Mouse (Mus musculus): ENCODE measurements around the gene Sgcd.

Gene Sgcd

DNA sequence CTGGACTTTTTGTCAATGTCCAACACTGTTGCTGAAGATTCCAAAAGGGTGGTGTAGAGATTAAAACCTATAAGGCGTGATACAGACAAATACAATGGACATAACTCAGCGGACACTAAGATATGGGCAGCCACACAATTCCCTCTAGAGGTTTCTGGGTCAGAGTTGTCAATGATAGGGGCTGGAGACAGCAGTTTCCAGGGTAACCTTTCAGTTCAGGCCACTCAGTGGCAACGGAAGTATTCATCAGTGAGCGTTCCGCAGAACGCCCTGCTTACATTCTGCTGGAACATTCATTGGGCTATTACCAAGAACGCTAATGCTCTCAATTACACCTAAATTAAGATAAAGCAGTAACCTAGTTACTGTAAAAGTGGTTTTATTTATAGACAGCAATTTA is 738.5 kb downstream of the Sgcd start:
- no peak for DNase-seq

GRCm38 (mm10) chr11:47248345-47248893 is 740.4 kb downstream of the Sgcd start:
- DNase-seq, result no peak

DNA sequence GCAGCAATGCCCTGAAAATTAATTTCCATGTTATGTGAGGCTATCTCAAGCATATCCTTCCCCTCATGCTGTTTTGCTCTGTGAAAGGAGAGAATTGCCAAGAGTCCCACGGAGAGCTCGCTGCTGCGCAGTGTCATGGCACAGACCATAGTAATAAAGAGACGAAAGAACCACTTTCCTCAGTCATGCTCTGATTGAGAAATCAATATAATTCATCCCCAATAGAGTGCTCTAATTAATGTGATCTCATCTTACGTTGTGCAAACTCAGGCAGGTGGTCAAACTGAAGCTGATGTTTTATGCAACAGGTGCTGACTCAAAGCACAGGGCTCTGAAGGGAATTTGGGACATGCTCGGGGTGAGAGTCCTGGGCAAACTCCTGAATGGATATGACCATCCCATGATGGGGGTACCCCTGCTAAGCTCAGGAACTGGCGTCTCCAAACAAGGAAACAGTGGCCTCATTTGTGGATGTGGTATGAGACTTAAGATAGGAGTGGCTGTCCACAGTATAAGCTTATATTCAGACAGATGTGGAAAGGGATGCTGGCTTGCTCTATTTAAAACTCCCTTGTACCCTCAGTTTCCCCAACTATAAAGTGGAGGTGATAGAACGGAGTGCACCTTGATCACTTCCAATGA is 740.9 kb downstream of the Sgcd start:
- DNase-seq, result no peak

- no peak for DNase-seq
Measured at GRCm38 (mm10) chr11:47242401-47242800, 746.4 kb downstream of the Sgcd start.

- DNase-seq, result no peak
Measured at GRCm38 (mm10) chr11:47228222-47228621, 760.5 kb downstream of the Sgcd start.

DNA sequence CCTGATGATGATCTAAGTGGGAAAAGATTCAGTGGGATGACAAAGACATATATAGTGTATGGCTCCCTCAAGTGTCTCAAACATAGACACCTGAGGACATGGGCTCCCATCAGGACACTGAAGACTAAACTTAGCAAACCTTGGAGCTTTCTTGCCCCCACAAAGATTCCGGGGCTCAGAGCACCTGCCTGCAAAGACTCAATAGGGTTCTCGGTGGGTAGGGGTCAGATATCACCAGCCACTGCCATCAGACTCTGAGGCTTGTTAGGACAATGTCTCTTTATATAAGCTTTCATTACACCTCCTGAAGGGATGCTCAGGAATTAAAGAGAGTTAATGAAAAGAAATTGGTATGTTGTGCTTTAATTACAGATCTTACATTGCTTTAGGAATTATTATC is 764.6 kb downstream of the Sgcd start:
- DNase-seq, result no peak

GRCm38 (mm10) chr11:47211531-47211930 is 777.2 kb downstream of the Sgcd start:
- DNase-seq, result no peak

- DNase-seq, result no peak
Measured at GRCm38 (mm10) chr11:47206461-47206860, 782.3 kb downstream of the Sgcd start.

- no peak for DNase-seq
Measured at GRCm38 (mm10) chr11:47199106-47199505, 789.7 kb downstream of the Sgcd start.

GRCm38 (mm10) chr11:47188556-47188955 is 800.2 kb downstream of the Sgcd start:
- DNase-seq, result no peak

DNA sequence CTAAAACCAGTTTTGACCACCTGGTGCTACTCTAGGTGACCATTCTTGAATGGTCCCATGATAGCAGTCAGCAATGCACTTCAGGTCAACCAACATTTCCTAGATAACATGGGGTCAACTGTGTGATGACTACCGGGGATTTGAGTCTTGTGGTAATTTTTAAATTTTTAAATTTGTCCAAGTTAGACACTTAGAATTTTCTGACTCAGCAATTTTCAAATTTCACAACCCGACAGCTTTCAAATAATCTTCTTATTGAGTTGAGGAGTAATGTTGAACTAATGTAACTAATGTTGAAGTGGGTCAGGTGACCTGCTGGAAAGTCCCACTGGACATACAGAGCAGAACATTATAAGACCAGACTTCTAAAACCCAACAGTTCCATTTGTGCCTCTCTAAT is 813.8 kb downstream of the Sgcd start:
- no peak for DNase-seq

DNA sequence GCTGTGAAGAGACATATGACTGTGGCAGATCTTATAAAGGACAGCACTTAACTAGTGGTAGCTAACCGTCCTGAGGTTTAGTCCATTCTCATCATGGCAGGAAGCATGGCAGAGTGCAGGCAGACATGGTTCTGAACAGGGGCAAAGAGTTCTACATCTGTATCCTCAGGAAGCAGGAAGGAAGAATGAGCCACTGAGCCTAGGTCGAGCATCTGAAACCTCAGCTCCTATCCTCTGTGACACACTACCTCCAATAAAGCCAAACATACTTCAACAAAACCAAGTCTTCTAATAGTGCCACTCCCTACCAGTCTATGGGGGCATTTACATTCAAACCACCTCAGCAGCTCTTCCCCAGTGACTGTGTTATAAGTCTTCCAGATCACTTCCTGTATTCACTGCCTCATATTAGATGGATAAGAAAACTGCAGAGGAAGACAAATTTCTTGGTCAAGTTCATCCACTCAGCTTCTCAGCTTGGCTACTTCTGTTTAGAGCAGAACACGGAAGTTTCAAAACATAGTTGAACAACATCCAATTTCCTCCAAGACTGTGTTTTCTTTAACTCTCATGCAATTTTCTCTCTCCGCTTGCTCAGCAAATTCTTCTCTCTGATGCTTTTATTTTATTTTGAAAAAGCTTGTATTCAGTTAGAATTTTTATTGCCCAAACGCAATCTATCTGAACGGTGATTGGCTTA is 817.7 kb downstream of the Sgcd start:
- DNase-seq, result peak; percentile 13

DNA sequence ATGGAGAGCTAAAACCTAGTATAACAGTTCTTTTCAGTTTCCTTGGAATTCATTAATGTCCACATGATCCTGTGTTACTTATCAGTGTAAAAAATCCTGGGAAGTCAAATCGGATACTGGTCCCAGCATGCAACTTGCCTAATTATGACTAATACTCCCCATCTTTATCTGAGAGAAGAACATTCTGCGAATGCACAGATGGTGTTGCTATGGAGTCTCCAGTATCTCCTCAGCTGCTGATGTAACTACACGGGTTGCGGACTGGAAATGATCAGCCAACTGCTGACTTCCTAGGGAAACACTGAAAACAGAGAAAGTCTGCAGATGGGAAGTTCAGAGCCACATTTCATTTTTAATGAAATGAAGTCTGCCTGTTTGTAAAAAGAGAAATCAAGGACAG is 821.4 kb downstream of the Sgcd start:
- DNase-seq, result no peak

GRCm38 (mm10) chr11:47158089-47158488 is 830.7 kb downstream of the Sgcd start:
- DNase-seq, result no peak

GRCm38 (mm10) chr11:47156730-47157693 is 831.8 kb downstream of the Sgcd start:
- DNase-seq, result peak; percentile 60

- DNase-seq, result peak; percentile 69
Measured at GRCm38 (mm10) chr11:47154837-47155430, 833.8 kb downstream of the Sgcd start.

DNA sequence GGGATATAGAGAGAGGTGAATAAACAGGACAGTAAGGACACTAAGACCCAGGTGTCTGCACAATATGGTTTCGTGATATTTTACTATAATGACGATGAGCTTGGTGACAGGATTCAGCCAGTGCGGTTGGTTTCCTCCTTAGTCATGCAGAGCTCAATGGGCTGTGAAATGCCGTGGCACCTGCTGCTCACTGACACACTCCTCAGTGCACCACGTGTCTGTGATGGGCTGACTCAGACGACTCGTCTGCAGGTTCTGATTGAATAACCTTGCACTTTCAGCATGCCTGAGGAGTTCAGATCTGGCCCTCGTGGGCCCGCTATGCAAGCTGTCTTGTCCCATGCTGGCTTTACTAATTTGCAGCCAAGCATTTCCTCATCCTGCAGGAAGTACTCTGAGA is 839.2 kb downstream of the Sgcd start:
- no peak for DNase-seq

DNA sequence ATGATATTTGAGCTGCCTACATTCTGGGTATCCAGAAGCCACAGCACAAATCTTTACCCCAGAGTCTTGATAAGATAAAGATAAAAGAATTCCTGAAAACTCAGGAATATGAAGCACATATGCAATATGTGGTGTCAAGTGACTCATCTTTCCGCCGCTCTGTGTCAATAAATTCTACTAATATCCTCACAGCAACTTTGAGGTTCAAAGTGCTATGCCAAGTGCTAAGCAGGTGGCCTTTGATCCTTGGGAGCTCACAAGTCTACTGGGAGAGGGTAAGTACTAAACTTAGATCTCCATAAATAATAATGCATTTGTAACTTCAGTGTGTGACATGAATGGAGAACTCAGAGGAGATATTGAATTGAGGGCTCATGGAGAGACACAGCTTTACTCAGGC is 848.9 kb downstream of the Sgcd start:
- DNase-seq, result no peak

GRCm38 (mm10) chr11:47139271-47139670 is 849.5 kb downstream of the Sgcd start:
- DNase-seq, result no peak

GRCm38 (mm10) chr11:47132410-47132809 is 856.4 kb downstream of the Sgcd start:
- no peak for DNase-seq

- DNase-seq, result no peak
Measured at GRCm38 (mm10) chr11:47130432-47130831, 858.3 kb downstream of the Sgcd start.

DNA sequence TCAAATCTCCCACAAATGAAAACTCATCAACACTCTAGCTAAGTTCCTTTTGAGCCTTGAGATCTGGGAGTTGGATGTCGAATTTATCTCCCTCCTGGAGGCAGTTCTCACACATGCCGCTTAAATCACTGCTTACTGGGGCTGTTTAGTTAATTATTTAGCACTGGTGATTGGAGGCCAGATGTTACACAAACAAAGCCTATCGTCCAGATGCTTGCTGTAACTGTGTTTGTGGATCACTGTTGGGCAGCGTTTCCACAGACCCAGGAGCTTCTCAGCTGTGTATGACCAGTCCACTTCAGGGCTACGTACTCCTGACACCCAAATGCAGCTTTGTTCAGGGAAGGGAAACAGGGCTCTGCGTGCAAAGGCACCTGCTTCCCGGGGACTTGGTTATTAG is 858.8 kb downstream of the Sgcd start:
- peak; percentile 13 for DNase-seq

GRCm38 (mm10) chr11:47129166-47129565 is 859.6 kb downstream of the Sgcd start:
- peak; percentile 2 for DNase-seq
